Mouse (Mus musculus): ENCODE measurements around the gene Fat3. TPM values are rescaled to one million over a fixed set of nuclear protein-coding genes. Genes with fewer than 3 reads are reported as not detected.

The Fat3 gene
- polyA plus RNA-seq, 1 experiment from 2014 or later, result 0.44 TPM

GRCm38 (mm10) chr9:16029066-16029465, 472.0 kb downstream of the Fat3 start:
- Histone ChIP-seq H3K9ac (no peak overlapping the region), H3K36me3 (no peaks in the 10 kb centered on the region), H3K27ac (no peak overlapping the region), H3K4me1 (no peaks in the 10 kb centered on the region), H3K27me3 (no peaks in the 10 kb centered on the region), H3K9me3 (no peaks in the 10 kb centered on the region), H3K4me3 (no peak overlapping the region), H3K4me2 (no peak overlapping the region)
- ATAC-seq (ENCODE audit: borderline replicate concordance, extremely low read depth, low FRiP score, low TSS enrichment), result no peak
- 70% methylated on average over 4 of the region's 4 CpGs for WGBS

- Histone ChIP-seq H3K4me1 (no peaks in the 10 kb centered on the region), H3K9me3 (no peaks in the 10 kb centered on the region), H3K4me3 (no peak overlapping the region), H3K27ac (no peak overlapping the region), H3K27me3 (no peaks in the 10 kb centered on the region), H3K4me2 (no peak overlapping the region), H3K9ac (no peak overlapping the region), H3K36me3 (no peaks in the 10 kb centered on the region)
- no peak for ATAC-seq (ENCODE audit: borderline replicate concordance, extremely low read depth, low FRiP score, low TSS enrichment)
- WGBS, result 49% methylated on average over 4 of the region's 4 CpGs
Observed at GRCm38 (mm10) chr9:16028394-16028911, 472.6 kb downstream of the Fat3 start.

- Histone ChIP-seq H3K27me3 (no peaks in the 10 kb centered on the region), H3K9ac (no peak overlapping the region), H3K27ac (no peak overlapping the region), H3K4me1 (no peaks in the 10 kb centered on the region), H3K36me3 (no peaks in the 10 kb centered on the region), H3K4me3 (no peak overlapping the region), H3K9me3 (no peaks in the 10 kb centered on the region), H3K4me2 (no peak overlapping the region)
- 66% methylated on average over 4 of the region's 4 CpGs for WGBS
- ATAC-seq (ENCODE audit: borderline replicate concordance, extremely low read depth, low FRiP score, low TSS enrichment), result no peak
Observed at GRCm38 (mm10) chr9:16026054-16026453, 475.0 kb downstream of the Fat3 start.

- H3K4me3 ChIP-seq, result no peak overlapping the region
- no peaks in the 10 kb centered on the region for H3K4me1 ChIP-seq
- no peak overlapping the region for H3K4me2 ChIP-seq
- no peak overlapping the region for H3K9ac ChIP-seq
- no peaks in the 10 kb centered on the region for H3K36me3 ChIP-seq
- 91% methylated on average over 7 of the region's 7 CpGs for WGBS
- H3K27ac ChIP-seq, result no peak overlapping the region
- no peak for ATAC-seq (ENCODE audit: borderline replicate concordance, extremely low read depth, low FRiP score, low TSS enrichment)
- H3K9me3 ChIP-seq, result no peaks in the 10 kb centered on the region
- no peaks in the 10 kb centered on the region for H3K27me3 ChIP-seq
Observed at GRCm38 (mm10) chr9:16024706-16025105, 476.4 kb downstream of the Fat3 start.

GRCm38 (mm10) chr9:16014115-16014514, 487.0 kb downstream of the Fat3 start:
- H3K4me3 ChIP-seq, result no peak overlapping the region
- H3K9me3 ChIP-seq, result no peaks in the 10 kb centered on the region
- H3K36me3 ChIP-seq, result no peaks in the 10 kb centered on the region
- no peaks in the 10 kb centered on the region for H3K4me1 ChIP-seq
- no peak overlapping the region for H3K9ac ChIP-seq
- 65% methylated on average over 2 of the region's 2 CpGs for WGBS
- no peak overlapping the region for H3K27ac ChIP-seq
- no peaks in the 10 kb centered on the region for H3K27me3 ChIP-seq
- no peak overlapping the region for H3K4me2 ChIP-seq
- no peak for ATAC-seq (ENCODE audit: borderline replicate concordance, extremely low read depth, low FRiP score, low TSS enrichment)

GRCm38 (mm10) chr9:16011382-16011781, 489.7 kb downstream of the Fat3 start:
- no peaks in the 10 kb centered on the region for H3K36me3 ChIP-seq
- no peaks in the 10 kb centered on the region for H3K27me3 ChIP-seq
- no peak for ATAC-seq (ENCODE audit: borderline replicate concordance, extremely low read depth, low FRiP score, low TSS enrichment)
- H3K9ac ChIP-seq, result no peak overlapping the region
- H3K4me1 ChIP-seq, result no peaks in the 10 kb centered on the region
- H3K4me2 ChIP-seq, result no peak overlapping the region
- WGBS, result 90% methylated on average over 3 of the region's 3 CpGs
- H3K4me3 ChIP-seq, result no peak overlapping the region
- no peak overlapping the region for H3K27ac ChIP-seq
- no peaks in the 10 kb centered on the region for H3K9me3 ChIP-seq

- no peak for ATAC-seq (ENCODE audit: borderline replicate concordance, extremely low read depth, low FRiP score, low TSS enrichment)
- 82% methylated on average over 5 of the region's 5 CpGs for WGBS
- no peaks in the 10 kb centered on the region for H3K27me3 ChIP-seq
- no peaks in the 10 kb centered on the region for H3K4me1 ChIP-seq
- no peaks in the 10 kb centered on the region for H3K36me3 ChIP-seq
- H3K4me2 ChIP-seq, result no peak overlapping the region
- H3K9ac ChIP-seq, result no peak overlapping the region
- H3K9me3 ChIP-seq, result no peaks in the 10 kb centered on the region
- H3K4me3 ChIP-seq, result no peak overlapping the region
- no peak overlapping the region for H3K27ac ChIP-seq
Observed at GRCm38 (mm10) chr9:16007516-16007915, 493.6 kb downstream of the Fat3 start.

- H3K9me3 ChIP-seq, result no peaks in the 10 kb centered on the region
- no peak overlapping the region for H3K27ac ChIP-seq
- no peaks in the 10 kb centered on the region for H3K36me3 ChIP-seq
- H3K4me2 ChIP-seq, result no peak overlapping the region
- no peak overlapping the region for H3K9ac ChIP-seq
- no peaks in the 10 kb centered on the region for H3K27me3 ChIP-seq
- ATAC-seq (ENCODE audit: borderline replicate concordance, extremely low read depth, low FRiP score, low TSS enrichment), result no peak
- no peak overlapping the region for H3K4me3 ChIP-seq
- no peaks in the 10 kb centered on the region for H3K4me1 ChIP-seq
- WGBS, result 63% methylated on average over 1 of the region's 1 CpGs
Observed at GRCm38 (mm10) chr9:16002991-16003390, 498.1 kb downstream of the Fat3 start.

GRCm38 (mm10) chr9:15994762-15995161, 506.3 kb downstream of the Fat3 start:
- no peaks in the 10 kb centered on the region for H3K9me3 ChIP-seq
- H3K27ac ChIP-seq, result no peak overlapping the region
- 77% methylated on average over 7 of the region's 7 CpGs for WGBS
- H3K4me3 ChIP-seq, result no peak overlapping the region
- H3K9ac ChIP-seq, result no peak overlapping the region
- H3K4me1 ChIP-seq, result no peaks in the 10 kb centered on the region
- H3K4me2 ChIP-seq, result no peak overlapping the region
- H3K36me3 ChIP-seq, result no peaks in the 10 kb centered on the region
- ATAC-seq (ENCODE audit: borderline replicate concordance, extremely low read depth, low FRiP score, low TSS enrichment), result no peak
- H3K27me3 ChIP-seq, result no peaks in the 10 kb centered on the region

- no peak overlapping the region for H3K4me2 ChIP-seq
- no peaks in the 10 kb centered on the region for H3K9me3 ChIP-seq
- no peaks in the 10 kb centered on the region for H3K4me1 ChIP-seq
- 75% methylated on average over 4 of the region's 4 CpGs for WGBS
- H3K9ac ChIP-seq, result no peak overlapping the region
- no peak overlapping the region for H3K4me3 ChIP-seq
- H3K36me3 ChIP-seq, result no peaks in the 10 kb centered on the region
- no peak overlapping the region for H3K27ac ChIP-seq
- H3K27me3 ChIP-seq, result no peaks in the 10 kb centered on the region
- no peak for ATAC-seq (ENCODE audit: borderline replicate concordance, extremely low read depth, low FRiP score, low TSS enrichment)
Observed at GRCm38 (mm10) chr9:15994177-15994576, 506.9 kb downstream of the Fat3 start.

GRCm38 (mm10) chr9:15992158-15992846, 508.8 kb downstream of the Fat3 start:
- no peaks in the 10 kb centered on the region for H3K27me3 ChIP-seq
- H3K9ac ChIP-seq, result no peak overlapping the region
- 71% methylated on average over 7 of the region's 7 CpGs for WGBS
- no peak for ATAC-seq (ENCODE audit: borderline replicate concordance, extremely low read depth, low FRiP score, low TSS enrichment)
- H3K36me3 ChIP-seq, result no peaks in the 10 kb centered on the region
- H3K27ac ChIP-seq, result no peak overlapping the region
- no peak overlapping the region for H3K4me2 ChIP-seq
- H3K4me1 ChIP-seq, result no peaks in the 10 kb centered on the region
- no peak overlapping the region for H3K4me3 ChIP-seq
- H3K9me3 ChIP-seq, result no peaks in the 10 kb centered on the region

- H3K4me2 ChIP-seq, result no peak overlapping the region
- ATAC-seq (ENCODE audit: borderline replicate concordance, extremely low read depth, low FRiP score, low TSS enrichment), result no peak
Observed at GRCm38 (mm10) chr9:15978317-15978716, 522.8 kb downstream of the Fat3 start.

More at GRCm38 (mm10) chr9:15978317-15978716, 522.8 kb downstream of the Fat3 start:
- Histone ChIP-seq H3K27me3 (no peaks in the 10 kb centered on the region), H3K4me1 (peaks cover 7% of the 10 kb centered on the region; the same call in 1 of the 2 replicates), H3K9ac (no peak overlapping the region), H3K27ac (no peak overlapping the region), H3K4me3 (no peak overlapping the region), H3K9me3 (no peaks in the 10 kb centered on the region), H3K36me3 (no peaks in the 10 kb centered on the region)
- WGBS, result 85% methylated on average over 14 of the region's 14 CpGs
